ENCODE assay signal across 8 mouse cellular contexts in the genomic region with DNA sequence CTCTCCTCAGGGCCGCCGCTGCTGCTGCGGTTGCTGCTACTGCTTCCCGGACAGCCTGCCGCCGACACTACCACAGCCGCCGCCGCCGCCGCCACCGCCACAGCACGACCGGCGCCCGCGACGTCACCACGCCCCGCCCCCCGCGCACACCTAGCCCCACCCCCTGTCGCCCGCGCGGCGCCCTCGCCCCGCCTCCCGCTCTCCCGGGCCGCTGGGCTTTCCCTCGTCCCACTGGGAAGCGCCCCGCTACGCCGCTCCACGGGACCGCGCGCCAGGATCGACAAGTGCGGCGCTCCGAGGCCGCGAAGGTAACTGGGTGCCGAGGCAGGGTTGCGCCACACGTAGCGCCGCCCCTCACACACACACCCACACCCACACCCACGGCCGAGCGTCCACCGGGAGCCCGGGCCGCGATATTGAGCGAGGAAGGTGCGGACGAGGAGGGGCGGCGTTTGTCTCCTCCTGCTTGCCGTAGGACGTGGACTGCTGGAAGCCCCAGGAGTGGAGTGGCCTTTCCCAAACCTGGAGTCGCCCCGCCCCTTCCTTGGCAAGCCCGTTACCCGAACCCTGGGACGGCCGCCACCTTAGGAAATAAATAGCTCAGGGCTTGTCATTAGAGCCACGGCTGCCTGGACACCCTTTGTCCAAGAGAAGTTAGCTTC. TPM values are rescaled to one million over a fixed set of nuclear protein-coding genes. Genes with fewer than 3 reads are reported as not detected.
DNase-seq lines count a peak whose midpoint lies in the region; ATAC-seq lines count a peak whose summit lies in the region.

A gene (minus strand): TSS at position 134 of the 662 bp plus-strand sequence.

- no peaks in the 10 kb centered on the region for H3K27me3 ChIP-seq in hindbrain, embryonic 12.5 days

- ATAC-seq in hindbrain, embryonic 12.5 days (ENCODE audit: low FRiP score): peak; percentile 95

- under 1% methylated on average over 50 of the region's 73 CpGs for WGBS in hindbrain, embryonic 12.5 days

- peaks cover 17% of the 10 kb centered on the region for H3K4me1 ChIP-seq in hindbrain, embryonic 12.5 days

- H3K9ac ChIP-seq in hindbrain, embryonic 12.5 days: peak within 1 kb of the TSS; percentile 82

- DNase-seq in NIH3T3 (ENCODE audit: low read depth): peak; percentile 97
- DNase-seq in cerebellum, postnatal 10 days: peak; percentile 99
- peak; percentile 84 to 88 for DNase-seq in frontal cortex, postnatal 10 days (ENCODE audit: low spot score in 2 of 2)
- DNase-seq in layer of hippocampus, postnatal 14 days (ENCODE audit: low spot score in 2 of 2): peak; percentile 89 to 91
- DNase-seq in lung, postnatal 14 days: peak; percentile 95
- peak; percentile 71 for DNase-seq in retina, adult 2 months (ENCODE audit: low read depth, low spot score)
- peak; percentile 89 to 90 for DNase-seq in thymus, postnatal 36 days

- no peaks in the 10 kb centered on the region for H3K9me3 ChIP-seq in hindbrain, embryonic 12.5 days (replicated peaks)

- H3K36me3 ChIP-seq in hindbrain, embryonic 12.5 days: no peaks in the 10 kb centered on the region

- peak within 1 kb of the TSS; percentile 69 for H3K4me2 ChIP-seq in hindbrain, embryonic 12.5 days (replicated peaks)

- peak within 1 kb of the TSS; percentile 98 for H3K27ac ChIP-seq in hindbrain, embryonic 12.5 days

- peak within 1 kb of the TSS; percentile 92 for H3K4me3 ChIP-seq in hindbrain, embryonic 12.5 days

RNA-seq across cellular contexts. Expression of the gene that starts here (rescaled TPM):
- polyA plus RNA-seq in hindbrain, embryonic 12.5 days (2016; fragmentation: Nextera tagmentation; extraction: Ambion mirVana): 41.4 and 45.9 TPM in 2 replicates
- 10 to 100 TPM; 95.1 to 97.3 TPM for total RNA-seq in layer of hippocampus, postnatal 14 days (2021)

Comparison
In these comparisons a context has a peak if more than half of its experiments do, and no peak if none do; other contexts are left out.
1. Peak in every context shown above with its lines: DNase-seq, ATAC-seq, H3K4me3 ChIP-seq and H3K27ac ChIP-seq.